Mouse (Mus musculus) spleen, adult 12 weeks (tissue): ENCODE measurements around the gene Celf2.

Experiments
- DNase-seq: peaks from one replicate; pipeline ENCODE4 v3.0.0; 2022; ENCODE audit warnings: low spot score

Gene Celf2

GRCm38 (mm10) chr2:6674401-6674800 lies 835.0 kb downstream of the Celf2 start:
- no peak for DNase-seq

GRCm38 (mm10) chr2:6673418-6673817 lies 835.9 kb downstream of the Celf2 start:
- no peak for DNase-seq

DNA sequence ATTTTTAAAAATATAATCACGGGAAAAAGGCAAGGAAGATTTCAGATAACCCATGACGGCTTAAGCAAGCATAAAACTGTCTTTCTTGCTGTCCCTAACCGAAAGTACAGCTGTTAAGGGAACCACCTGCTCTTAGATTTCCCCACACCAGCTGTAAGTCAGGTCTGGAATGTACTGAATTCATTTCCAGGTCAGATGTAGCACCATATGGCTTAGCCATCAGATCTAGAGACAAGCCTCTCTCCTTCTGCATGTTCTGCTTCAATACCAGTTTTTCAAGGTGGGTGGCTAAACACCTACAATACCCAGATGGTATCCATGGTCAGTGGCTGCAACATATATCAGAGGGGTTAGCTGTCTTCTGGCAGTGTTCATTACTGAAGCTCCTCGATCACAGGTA lies 841.8 kb downstream of the Celf2 start:
- no peak for DNase-seq

- no peak for DNase-seq
Measured at GRCm38 (mm10) chr2:6659834-6660233, 849.5 kb downstream of the Celf2 start.

DNA sequence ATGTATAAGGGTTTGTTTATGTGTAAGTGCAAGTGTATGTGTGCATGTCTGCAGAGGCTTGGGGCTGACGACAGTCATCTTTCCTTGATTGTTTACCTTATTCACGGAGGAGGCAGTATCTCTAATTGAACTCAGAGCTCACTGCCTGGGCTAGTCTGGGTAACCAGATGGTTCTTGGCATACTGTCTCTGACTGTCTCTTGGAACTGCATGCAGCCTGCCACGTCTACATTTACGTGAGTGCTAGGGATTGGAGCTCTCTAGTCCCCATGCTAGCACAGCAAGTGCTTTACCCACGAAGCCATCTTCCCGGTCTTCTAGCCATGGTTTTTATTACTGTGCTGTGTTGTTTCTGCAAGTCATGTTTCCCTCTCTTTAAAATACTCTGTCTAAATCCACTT lies 855.6 kb downstream of the Celf2 start:
- no peak for DNase-seq

GRCm38 (mm10) chr2:6651697-6652096 lies 857.7 kb downstream of the Celf2 start:
- no peak for DNase-seq

- no peak for DNase-seq
Measured at GRCm38 (mm10) chr2:6648877-6649276, 860.5 kb downstream of the Celf2 start.

DNA sequence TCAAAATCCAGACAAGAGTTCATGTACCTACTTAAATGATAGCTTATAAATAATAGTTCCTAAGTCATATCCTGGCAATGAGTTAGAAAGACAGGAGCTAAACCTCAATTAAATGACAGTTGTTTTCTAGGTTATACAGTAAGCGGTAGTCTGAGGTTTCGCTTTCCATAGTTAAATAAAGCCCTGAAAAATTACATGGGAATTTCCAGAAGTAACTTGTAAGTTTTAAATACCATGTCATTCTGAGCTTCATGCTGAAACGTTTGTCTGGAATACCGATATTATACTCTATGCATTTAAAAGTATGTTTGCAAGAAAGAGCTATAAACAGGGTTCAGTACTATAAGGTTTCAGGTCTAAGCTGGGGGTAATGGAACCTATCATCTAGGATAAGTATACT lies 862.3 kb downstream of the Celf2 start:
- DNase-seq, result no peak

GRCm38 (mm10) chr2:6646325-6646724 lies 863.0 kb downstream of the Celf2 start:
- no peak for DNase-seq

- DNase-seq, result no peak
Measured at GRCm38 (mm10) chr2:6642222-6642850, 867.0 kb downstream of the Celf2 start.

- DNase-seq, result no peak
Measured at GRCm38 (mm10) chr2:6639370-6639769, 870.0 kb downstream of the Celf2 start.

- DNase-seq, result no peak
Measured at GRCm38 (mm10) chr2:6637147-6637546, 872.2 kb downstream of the Celf2 start.

DNA sequence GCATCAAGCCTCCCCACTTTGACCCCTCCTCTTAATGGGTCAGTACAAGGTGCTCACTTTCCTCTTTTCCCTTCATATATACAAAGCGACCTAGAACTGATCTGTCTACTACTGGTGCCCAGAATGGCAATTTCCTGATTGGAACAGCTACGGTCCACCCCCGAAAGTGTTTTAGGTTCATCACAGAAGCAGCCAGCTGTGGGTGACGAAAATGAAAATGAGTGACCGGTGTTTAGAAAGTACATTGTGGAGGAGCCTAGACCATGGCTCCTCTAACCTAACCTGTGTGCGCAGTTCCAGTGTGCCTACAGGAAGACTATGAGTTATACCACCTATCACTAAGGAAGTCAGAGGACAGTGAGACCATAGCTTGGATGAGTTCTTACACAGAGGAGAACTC lies 874.5 kb downstream of the Celf2 start:
- no peak for DNase-seq

DNA sequence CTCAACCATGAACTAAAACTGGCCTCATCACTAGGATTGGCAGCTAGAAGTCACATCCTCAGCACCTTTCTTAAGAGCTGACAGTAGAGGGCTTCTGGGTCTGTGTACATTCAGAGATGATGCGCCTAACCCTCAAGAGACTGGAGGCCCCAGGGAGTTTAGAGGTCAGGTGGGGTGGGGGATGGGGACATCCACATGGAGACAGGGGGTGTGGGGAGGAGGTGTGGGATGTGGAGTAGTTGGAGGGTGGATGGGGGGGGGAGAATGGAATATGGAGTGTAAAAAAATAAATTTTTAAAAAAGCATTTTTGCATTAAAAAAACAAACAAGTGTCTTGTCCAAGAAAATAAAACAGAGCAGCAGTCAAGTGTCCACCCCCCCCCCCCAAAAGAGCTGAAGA lies 876.2 kb downstream of the Celf2 start:
- DNase-seq, result no peak

GRCm38 (mm10) chr2:6623802-6624201 lies 885.6 kb downstream of the Celf2 start:
- no peak for DNase-seq

DNA sequence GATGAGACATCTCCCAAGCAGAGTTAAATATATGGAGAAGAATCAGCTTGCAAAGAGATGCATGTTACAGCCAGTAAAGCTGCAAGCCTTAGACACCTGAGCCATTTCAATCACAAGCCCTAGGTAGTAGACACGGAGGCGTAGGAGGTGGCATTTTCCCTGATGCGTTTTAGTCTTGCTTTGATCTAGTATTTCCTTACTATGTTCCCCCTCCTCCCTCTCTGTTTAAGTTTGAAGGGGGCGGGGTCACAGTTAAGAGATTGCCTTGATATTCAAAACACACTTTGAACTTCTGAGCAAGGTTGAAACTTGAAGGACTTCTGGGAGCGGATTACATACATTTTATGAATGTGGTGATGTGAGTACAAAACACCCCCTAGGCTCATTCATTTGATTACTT lies 887.3 kb downstream of the Celf2 start:
- DNase-seq, result no peak

DNA sequence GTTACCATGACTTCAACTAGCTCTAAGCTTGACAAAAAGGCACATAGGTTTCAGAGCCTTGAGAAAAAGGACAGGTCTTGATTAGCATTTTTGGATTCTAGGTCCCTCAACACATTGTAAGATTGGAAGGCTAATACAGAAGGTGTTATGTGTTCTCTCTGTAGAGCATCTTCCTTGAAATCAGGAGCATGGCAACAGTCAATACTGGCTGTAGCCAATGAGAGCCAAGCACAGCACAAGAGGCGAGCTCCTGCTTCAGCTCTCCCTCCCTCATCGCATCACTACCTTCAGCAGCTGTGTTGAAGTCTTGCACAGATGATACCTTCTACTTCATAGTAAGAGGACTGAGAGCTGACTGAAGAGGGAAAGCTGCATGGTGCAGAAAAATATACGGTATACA lies 890.5 kb downstream of the Celf2 start:
- DNase-seq, result no peak

DNA sequence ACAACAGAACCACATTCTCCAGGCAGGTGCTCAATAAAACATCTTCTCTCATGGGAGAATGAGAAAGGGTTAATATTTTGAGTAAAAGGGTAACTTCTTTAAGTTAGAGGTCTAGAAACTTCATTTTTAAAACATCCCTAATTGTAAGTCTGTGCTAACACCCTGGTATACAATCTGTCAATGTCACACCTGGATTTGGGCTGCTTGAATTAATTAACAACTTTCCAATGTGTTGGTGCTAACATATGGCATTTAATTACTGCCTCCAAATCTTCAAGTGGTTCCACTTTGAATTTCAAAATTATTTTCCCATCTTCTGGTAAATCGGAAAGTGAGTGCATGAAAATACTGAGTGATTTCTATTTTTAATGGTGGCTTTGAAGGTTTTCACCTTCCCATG lies 890.9 kb downstream of the Celf2 start:
- DNase-seq, result no peak

DNA sequence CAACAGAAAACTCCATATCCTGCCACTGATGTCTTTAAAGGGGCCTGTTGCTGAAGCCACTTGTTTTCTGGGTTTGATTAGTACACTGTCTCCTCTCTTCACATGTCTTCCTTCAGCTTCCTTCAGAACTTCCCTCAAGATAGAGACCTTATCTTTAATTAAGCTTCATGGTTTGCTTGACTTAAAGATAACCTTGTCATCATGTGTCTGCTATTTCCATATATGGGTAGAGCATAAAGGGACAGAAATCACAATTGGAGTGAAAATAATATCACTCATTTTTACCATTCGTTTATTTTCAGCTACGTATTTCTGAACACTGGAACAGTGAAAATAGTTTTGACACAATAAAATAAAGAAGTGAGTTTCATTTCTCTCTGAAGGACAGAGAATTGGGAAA lies 905.0 kb downstream of the Celf2 start:
- DNase-seq, result no peak

DNA sequence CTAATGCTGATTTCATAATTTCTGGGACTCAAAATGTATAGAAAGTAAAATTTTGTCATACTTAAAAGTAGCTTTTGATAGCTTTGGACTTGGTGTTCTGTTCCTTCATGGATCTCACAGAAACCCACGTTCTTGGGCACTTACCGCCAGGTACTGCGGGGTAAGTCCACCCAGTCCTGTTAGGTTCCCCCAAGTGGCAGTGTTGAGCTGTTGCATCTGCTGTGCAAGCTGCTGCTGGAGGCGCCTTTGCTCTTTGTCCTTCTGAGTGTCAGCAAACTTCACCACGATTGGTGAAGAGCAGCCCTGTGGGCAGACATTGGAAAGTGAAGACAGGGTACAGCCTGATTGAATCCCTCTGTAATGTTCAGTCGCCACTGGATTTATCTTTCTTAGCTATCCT lies 905.5 kb downstream of the Celf2 start:
- no peak for DNase-seq

DNA sequence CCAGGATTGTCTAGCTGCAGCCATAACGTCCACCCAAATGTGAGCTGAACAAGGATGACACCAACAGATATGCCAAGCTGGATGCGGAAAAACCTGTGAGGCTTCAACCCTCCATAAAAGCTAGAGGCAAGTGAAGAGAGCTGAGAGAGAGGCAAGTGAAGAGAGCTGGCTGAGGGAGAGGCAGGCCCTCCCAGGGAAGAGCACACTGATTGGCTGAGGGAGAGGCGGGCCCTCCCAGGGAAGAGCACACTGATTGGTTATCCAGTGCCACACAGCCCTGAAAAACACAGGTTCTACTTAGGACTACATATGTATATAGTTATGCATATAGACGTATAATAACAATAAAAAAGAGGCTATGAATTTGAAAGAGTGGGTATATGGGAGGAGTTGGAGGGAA lies 907.2 kb downstream of the Celf2 start:
- DNase-seq, result no peak

DNA sequence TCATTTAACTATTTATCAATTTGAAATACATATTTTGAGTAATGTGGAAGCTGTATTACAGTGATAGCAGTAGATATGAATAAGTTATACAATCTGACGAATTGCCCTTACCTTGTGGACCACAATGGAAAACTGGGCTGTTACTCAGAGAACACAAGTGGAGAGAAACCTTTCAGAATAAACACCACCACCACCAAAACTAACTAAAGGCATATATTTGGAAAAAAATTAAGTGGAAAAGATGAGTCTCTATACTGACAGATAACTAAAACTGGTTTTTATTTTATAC lies 910.5 kb downstream of the Celf2 start:
- DNase-seq, result no peak

- no peak for DNase-seq
Measured at GRCm38 (mm10) chr2:6598124-6598878, 911.1 kb downstream of the Celf2 start.

- no peak for DNase-seq
Measured at GRCm38 (mm10) chr2:6594736-6595135, 914.6 kb downstream of the Celf2 start.
